Comparison of ENCODE assay signal across 8 mouse cellular contexts in the genomic region with DNA sequence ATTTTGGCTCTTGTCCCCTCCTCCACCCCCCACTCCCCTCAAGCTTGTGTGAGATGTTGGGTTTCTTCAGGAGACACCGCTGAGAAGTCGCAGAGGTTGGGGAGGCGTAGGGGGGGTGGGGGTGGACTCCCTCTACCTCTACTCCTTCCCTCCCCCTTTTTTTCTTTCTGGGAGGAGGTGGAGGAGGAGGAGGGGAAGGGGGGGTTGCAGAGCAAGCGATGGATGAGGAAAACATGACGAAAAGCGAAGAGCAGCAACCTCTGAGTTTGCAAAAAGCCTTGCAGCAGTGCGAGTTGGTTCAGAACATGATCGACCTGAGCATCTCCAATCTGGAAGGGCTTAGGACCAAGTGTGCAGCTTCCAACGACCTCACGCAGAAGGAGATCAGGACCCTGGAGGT. TPM values are rescaled to one million over a fixed set of nuclear protein-coding genes. Genes with fewer than 3 reads are reported as not detected.
DNase-seq lines count a peak whose midpoint lies in the region; ATAC-seq lines count a peak whose summit lies in the region.

No protein-coding gene starts in this region.

- H3K27me3 ChIP-seq in hindbrain, embryonic 14.5 days (ENCODE audit: control insufficient read depth, insufficient read depth, low read length): no peaks in the 10 kb centered on the region
- no peaks in the 10 kb centered on the region for H3K27me3 ChIP-seq in midbrain, embryonic 16.5 days (ENCODE audit: control insufficient read depth, insufficient read depth, low read depth, low read length)

- under 1% methylated on average over 10 of the region's 10 CpGs for WGBS in hindbrain, embryonic 14.5 days
- 0% methylated on average over 9 of the region's 10 CpGs for WGBS in midbrain, embryonic 16.5 days

- no peaks in the 10 kb centered on the region for H3K36me3 ChIP-seq in hindbrain, embryonic 14.5 days (replicated peaks; ENCODE audit: control insufficient read depth, insufficient read depth)
- H3K36me3 ChIP-seq in midbrain, embryonic 16.5 days (ENCODE audit: control insufficient read depth, insufficient read depth, low read length): no peaks in the 10 kb centered on the region

- peak overlapping the region; percentile 74 for H3K4me2 ChIP-seq in hindbrain, embryonic 14.5 days (replicated peaks)
- H3K4me2 ChIP-seq in midbrain, embryonic 16.5 days (ENCODE audit: low read length): peak overlapping the region; percentile 77

- no peaks in the 10 kb centered on the region for H3K9me3 ChIP-seq in hindbrain, embryonic 14.5 days (ENCODE audit: control insufficient read depth, low read length)
- H3K9me3 ChIP-seq in midbrain, embryonic 16.5 days (replicated peaks; ENCODE audit: control insufficient read depth, low read length, poor library complexity, severe bottlenecking): no peaks in the 10 kb centered on the region

- H3K27ac ChIP-seq in hindbrain, embryonic 14.5 days: peak overlapping the region; percentile 99
- H3K27ac ChIP-seq in midbrain, embryonic 16.5 days (ENCODE audit: low read length): peak overlapping the region; percentile 99

- DNase-seq in layer of hippocampus, postnatal 25 days (ENCODE audit: extremely low spot score in 1 of 2, low spot score in 1 of 2): peak; percentile 8 to 25
- no peak for DNase-seq in layer of hippocampus, adult 9-11 months
- DNase-seq in cerebellum, postnatal 25 days: peak; percentile 55
- peak; percentile 33 for DNase-seq in hindbrain, embryonic 14.5 days (ENCODE audit: low spot score)
- no peak for DNase-seq in natural killer cell, adult 2 months (ENCODE audit: low spot score in 2 of 2)
- DNase-seq in T-cell, adult 2 months (ENCODE audit: low spot score): no peak

- H3K4me1 ChIP-seq in hindbrain, embryonic 14.5 days (replicated peaks; ENCODE audit: control insufficient read depth, insufficient read depth, low read length): peaks cover 16% of the 10 kb centered on the region; the same call in 1 of the 2 replicates
- H3K4me1 ChIP-seq in midbrain, embryonic 16.5 days (ENCODE audit: control insufficient read depth, insufficient read depth, low read length): peaks cover 13% of the 10 kb centered on the region

- peak; percentile 18; the same call in 1 of the 2 replicates for ATAC-seq in hindbrain, embryonic 14.5 days (ENCODE audit: low FRiP score)
- no peak for ATAC-seq in midbrain, embryonic 16.5 days
- ATAC-seq in granulocyte monocyte progenitor cell, adult 5-6 weeks (replicated peaks; ENCODE audit: poor library complexity, severe bottlenecking): no peak

- H3K4me3 ChIP-seq in hindbrain, embryonic 14.5 days (replicated peaks; ENCODE audit: low read length): peak overlapping the region; percentile 74
- peak overlapping the region; percentile 74 for H3K4me3 ChIP-seq in midbrain, embryonic 16.5 days (ENCODE audit: low read depth, low read length)

- H3K9ac ChIP-seq in hindbrain, embryonic 14.5 days: peak overlapping the region; percentile 86
- H3K9ac ChIP-seq in midbrain, embryonic 16.5 days (ENCODE audit: low read depth, low read length): peak overlapping the region; percentile 93

RNA-seq across cellular contexts. Expression of a gene that starts 0.8 kb away (rescaled TPM):
- 10 to 100 TPM; 29.0 to 43.1 TPM for total RNA-seq in layer of hippocampus, postnatal 25 days (2021)
- polyA plus RNA-seq in hindbrain, embryonic 14.5 days (2014; fragmentation: Nextera tagmentation; extraction: Ambion mirVana): 7.5 and 8.0 TPM in 2 replicates
- 7.5 and 8.9 TPM in 2 replicates for polyA plus RNA-seq in midbrain, embryonic 16.5 days (2015; fragmentation: Nextera tagmentation; extraction: Ambion mirVana)
- 0.49 and 2.0 TPM in 2 replicates for total RNA-seq in granulocyte monocyte progenitor cell, adult 5-6 weeks (2014; fragmentation: Nextera tagmentation)
- total RNA-seq in granulocyte monocyte progenitor cell, adult 5-6 weeks (2017): 0.09 and 0.21 TPM in 2 replicates

RNA-seq across cellular contexts. Expression of a gene that starts 25.8 kb away (rescaled TPM):
- 10 to 100 TPM; 11.6 to 18.9 TPM for total RNA-seq in layer of hippocampus, postnatal 25 days (2021)
- polyA plus RNA-seq in hindbrain, embryonic 14.5 days (2014; fragmentation: Nextera tagmentation; extraction: Ambion mirVana): 26.0 and 28.6 TPM in 2 replicates
- polyA plus RNA-seq in midbrain, embryonic 16.5 days (2015; fragmentation: Nextera tagmentation; extraction: Ambion mirVana): 22.9 and 28.4 TPM in 2 replicates
- total RNA-seq in granulocyte monocyte progenitor cell, adult 5-6 weeks (2014; fragmentation: Nextera tagmentation): 56.5 and 65.6 TPM in 2 replicates
- 57.2 and 65.2 TPM in 2 replicates for total RNA-seq in granulocyte monocyte progenitor cell, adult 5-6 weeks (2017)

RNA-seq across cellular contexts. Expression of a gene that starts 57.5 kb away (rescaled TPM):
- total RNA-seq in layer of hippocampus, postnatal 25 days (2021): 100 to 1,000 TPM; 264 to 285 TPM
- polyA plus RNA-seq in hindbrain, embryonic 14.5 days (2014; fragmentation: Nextera tagmentation; extraction: Ambion mirVana): 292 and 336 TPM in 2 replicates
- 286 and 309 TPM in 2 replicates for polyA plus RNA-seq in midbrain, embryonic 16.5 days (2015; fragmentation: Nextera tagmentation; extraction: Ambion mirVana)
- 12.4 and 13.1 TPM in 2 replicates for total RNA-seq in granulocyte monocyte progenitor cell, adult 5-6 weeks (2014; fragmentation: Nextera tagmentation)
- 7.4 and 15.2 TPM in 2 replicates for total RNA-seq in granulocyte monocyte progenitor cell, adult 5-6 weeks (2017)

Comparison
In these comparisons a context has a peak if more than half of its experiments do, and no peak if none do; other contexts are left out.
1. DNase-seq: peak in layer of hippocampus, postnatal 25 days (2 of 2), cerebellum, postnatal 25 days (2 of 2) and hindbrain, embryonic 14.5 days (single experiment); none in layer of hippocampus, adult 9-11 months (single experiment), natural killer cell, adult 2 months (0 of 2) and T-cell, adult 2 months (single experiment).
2. RNA of a gene that starts 0.8 kb away (total RNA-seq): 29.0 to 43.1 TPM in layer of hippocampus, postnatal 25 days; 0.09 to 2.0 TPM in granulocyte monocyte progenitor cell, adult 5-6 weeks; every median in the first group is over 4 times any median in the second.
3. RNA of a gene that starts 57.5 kb away (total RNA-seq): 264 to 285 TPM in layer of hippocampus, postnatal 25 days; 7.4 to 15.2 TPM in granulocyte monocyte progenitor cell, adult 5-6 weeks; every median in the first group is over 10 times any median in the second.